Mouse (Mus musculus) cerebellum, adult 2 months (tissue): ENCODE measurements around the gene Trpc1.

ENCODE experiments used
- CTCF ChIP-seq: fragments of 200-500 bp; IDR thresholded peaks from 2 replicates; pipeline ENCODE4 v1.5.1; 2011; ENCODE audit warnings: low read depth, mild to moderate bottlenecking, control low read depth, low read length, moderate library complexity, borderline replicate concordance; ENCODE audit not compliant: insufficient read depth
- POLR2A ChIP-seq: fragments of 200-500 bp; IDR thresholded peaks from 2 replicates; pipeline ENCODE4 v1.6.1; 2011; ENCODE audit warnings: low read length, control low read depth, borderline replicate concordance; ENCODE audit not compliant: insufficient read depth

DNA sequence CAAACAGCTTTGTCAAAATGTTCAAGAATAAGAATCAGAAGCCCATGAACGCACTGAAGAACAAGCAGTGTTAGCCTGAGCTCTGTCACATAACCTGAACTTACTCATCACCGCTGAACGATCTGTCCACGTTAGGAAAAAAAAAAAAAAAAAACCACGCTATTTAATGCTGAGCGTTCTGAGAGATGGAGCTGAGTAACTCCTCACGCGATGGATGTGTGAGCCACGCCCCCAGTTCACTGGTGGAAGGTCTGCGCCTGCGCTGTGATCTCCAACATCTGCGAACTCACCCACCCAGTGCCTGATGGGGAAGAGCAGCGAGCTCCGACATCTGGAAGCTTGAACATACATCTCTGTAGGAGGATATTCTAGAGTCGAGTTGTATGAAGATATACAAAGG, 55.2 kb downstream of the Trpc1 start:
- TF ChIP-seq POLR2A (no peak), CTCF (no peak)
